Mouse (Mus musculus) cerebellum, adult 9-10 months (tissue): Measurements from ENCODE around the gene Sh3glb2.

Experiments
- DNase-seq: peaks from one replicate; pipeline ENCODE4 v3.0.0; 2022

Gene Sh3glb2

DNA sequence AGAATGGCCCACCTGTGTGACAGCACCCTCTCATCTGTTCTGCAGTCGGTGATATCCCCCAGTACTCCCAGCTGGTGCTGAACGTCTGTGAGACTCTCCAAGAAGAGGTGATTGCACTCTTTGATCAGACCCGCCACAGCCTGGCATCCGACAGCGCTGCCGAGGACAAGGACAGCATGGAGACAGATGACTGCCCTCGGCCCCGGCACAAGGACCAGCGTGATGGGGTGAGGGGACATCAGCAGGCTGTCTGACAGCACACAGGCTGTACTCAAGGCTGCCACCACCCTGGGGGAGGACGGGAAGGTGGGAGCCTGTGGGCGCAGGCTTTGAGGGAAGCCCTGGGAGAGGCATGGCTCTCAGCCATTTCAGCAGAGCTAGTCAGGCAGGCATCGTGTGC lies 22.0 kb downstream of the Sh3glb2 start:
- DNase-seq: peak; percentile 39

DNA sequence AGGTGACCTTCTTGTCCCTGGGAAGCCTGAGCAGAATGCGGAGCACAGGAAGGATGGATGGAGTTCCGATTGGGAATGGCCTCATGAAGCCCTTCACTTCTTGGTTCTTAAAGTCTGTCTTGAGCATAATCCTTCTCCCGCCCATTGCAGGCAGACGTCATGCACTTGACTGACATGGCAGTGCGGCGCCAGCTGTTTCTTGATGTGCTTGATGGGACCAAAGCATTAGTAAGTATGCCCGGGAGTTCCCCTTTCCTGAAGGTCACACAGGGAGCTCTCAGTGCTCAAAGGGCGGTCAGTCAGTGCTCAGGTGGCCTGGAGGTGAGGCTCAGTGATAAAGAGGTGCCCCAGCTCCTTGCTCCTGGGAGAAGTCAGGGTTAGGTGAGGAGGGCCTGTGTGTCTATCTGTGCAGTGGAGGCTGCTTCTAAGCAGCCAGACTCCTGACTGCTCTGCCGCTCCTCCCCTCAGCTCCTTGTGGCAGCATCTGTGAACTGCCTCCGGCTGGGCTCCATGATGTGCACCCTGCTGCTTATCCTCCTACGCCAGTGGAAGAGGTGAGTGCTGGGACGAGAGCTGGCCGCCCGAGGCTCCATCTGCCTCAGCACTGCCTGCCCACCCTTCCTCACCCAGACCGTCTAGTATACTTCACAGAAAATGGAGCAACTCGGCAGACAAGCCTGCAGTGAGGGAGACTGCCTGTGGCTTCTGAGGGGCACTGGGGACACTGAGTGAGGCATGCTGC lies 22.8 kb downstream of the Sh3glb2 start:
- DNase-seq: peak; percentile 53

DNA sequence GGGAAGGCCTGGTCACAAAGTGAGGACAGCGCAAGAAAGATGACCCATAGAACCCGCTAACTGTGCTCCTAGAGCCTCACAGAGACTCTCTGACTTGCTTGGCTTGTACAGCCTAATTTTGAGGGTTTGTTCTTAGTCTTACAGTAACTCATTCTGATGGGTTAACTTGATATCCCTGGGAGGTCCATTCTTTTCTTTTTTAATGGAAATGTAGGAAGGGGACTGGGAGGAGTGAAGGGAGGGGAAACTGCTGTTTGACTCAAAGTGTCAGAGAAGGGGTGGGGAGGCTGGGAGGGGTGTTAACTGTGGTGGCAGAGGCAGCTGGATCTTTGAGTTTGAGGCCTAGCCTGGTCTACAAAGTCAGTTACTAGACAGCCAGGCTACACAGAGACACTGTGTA lies 23.8 kb downstream of the Sh3glb2 start:
- no peak for DNase-seq

DNA sequence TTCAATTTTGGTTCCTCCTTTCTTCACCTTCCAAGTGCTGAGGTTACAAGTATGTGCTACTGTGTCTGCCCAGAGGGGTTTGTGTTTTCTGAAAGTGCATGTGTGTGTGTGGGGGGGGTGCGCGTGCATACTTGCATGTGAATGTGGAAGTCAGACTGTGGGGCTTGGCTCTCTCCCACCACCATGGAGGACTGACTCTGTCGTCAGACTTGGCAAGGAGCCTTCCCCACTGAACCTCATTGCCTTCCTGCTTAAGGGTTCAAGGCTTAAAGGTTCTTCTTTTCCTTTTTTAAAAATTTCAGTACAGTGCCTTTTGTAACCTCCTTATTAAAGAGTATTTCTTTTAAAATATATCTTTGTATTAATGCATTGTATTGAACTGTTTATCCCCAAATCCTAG lies 30.3 kb downstream of the Sh3glb2 start:
- peak; percentile 20 for DNase-seq

DNA sequence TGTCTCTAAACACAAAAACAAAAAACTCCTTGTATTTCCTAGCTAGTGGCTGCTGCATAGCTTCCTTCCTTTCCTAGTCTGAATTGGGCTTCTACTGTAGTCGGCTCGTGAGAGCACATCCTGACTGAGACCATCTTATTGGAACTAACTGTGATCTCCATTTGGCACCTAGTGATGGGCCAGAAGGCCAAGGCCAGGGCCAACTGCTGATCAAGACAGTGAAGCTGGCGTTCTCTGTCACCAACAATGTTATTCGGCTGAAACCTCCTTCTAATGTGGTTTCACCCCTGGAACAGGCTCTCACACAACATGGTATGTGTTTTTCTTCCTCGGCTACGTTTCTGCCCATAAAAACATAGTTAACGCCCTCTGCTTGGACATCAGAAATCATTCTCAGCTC lies 31.9 kb downstream of the Sh3glb2 start:
- peak; percentile 66 for DNase-seq

DNA sequence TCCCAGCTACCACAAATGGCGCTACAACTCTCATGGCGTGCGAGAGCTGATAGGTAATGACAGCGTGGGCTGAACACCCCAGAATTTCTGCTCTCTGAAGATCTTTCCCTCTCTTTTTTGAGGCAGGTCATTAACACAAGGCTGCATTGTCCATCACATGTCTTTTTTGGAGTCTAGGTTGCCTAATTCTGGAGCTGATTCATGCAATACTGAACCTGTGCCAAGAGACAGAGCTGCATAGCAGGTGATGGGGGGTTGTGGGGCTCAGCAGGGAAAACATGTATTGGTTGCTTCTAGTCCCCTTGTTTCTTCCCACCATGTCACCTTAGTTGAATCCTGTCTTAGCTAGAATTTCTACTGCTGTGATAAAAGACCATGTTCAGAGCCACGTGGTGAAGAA lies 33.8 kb downstream of the Sh3glb2 start:
- DNase-seq: peak; percentile 12

DNA sequence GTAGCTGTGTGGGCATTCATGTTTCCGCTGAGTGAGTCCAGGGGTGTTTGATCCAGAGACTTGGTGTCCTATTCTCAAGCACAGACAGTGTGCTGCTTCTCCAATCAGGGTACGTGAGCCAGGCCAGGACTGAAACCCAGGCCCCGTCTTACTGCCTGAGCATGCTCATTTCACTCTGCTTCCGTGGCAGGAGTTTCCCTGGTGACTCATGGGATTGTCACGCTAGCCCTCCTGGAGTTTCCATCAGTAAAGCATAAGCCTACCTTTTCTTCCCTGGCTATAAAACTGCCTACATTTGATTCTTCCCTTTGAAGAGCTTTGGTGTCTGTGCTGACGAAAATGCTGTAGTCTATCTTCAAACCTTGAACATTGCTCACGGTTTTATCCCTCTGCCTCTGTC lies 36.0 kb downstream of the Sh3glb2 start:
- no peak for DNase-seq

DNA sequence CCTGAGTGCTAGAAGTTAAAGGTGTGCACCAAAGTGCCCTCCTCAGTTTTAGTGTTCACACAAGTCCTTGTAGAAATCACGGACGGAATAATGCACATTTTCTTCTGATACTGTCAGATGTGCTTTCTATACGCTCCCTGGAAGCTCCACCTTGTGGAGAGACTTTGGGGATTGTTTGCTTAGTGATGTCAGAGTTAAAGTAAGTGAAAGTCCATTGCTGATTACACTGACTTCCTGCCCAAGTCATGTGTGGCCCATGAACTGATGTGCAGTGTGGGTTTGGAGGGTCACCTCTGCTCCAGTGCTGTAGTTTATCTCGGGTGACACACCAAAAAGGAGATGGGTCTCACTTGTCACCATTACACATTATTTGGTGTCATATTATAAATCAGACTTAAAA lies 39.9 kb downstream of the Sh3glb2 start:
- DNase-seq: no peak

DNA sequence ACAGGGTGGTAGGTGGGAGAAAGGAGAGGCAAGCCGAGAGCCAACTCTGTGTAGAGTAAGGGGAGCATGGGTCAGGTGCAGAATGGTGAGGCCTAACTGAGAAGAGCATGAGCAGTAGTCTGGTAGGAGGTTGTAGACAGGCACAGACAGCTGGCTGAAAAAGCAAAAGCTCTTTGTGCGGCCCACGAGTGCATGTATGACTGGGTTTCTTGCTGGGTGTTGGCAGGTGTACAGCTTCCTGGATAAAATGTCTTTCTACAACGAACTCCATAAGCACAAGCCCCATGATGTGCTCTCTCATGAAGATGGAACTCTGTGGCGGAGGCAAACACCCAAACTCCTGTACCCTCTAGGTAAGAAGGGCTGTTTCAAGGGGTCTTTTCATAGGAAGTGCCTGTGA lies 42.2 kb downstream of the Sh3glb2 start:
- no peak for DNase-seq

DNA sequence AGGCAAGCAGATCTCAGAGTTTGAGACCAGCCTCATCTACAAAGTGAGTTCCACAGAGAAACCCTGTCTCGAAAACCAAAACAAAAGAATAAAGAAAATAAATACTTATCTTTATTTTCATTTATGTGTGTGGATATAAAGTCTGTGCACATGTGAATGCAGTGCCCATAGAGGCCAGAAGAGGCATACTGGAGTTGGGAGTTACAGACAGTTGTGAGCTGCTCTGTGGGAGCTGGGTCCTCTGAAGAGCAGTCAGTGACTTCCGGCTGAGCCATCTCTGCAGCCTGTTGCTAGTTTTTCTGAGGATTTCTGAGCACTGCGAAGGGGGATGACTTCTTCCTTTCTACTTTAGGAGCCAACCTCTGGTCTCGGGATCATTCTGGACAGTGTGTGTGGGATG lies 43.0 kb downstream of the Sh3glb2 start:
- DNase-seq: no peak

DNA sequence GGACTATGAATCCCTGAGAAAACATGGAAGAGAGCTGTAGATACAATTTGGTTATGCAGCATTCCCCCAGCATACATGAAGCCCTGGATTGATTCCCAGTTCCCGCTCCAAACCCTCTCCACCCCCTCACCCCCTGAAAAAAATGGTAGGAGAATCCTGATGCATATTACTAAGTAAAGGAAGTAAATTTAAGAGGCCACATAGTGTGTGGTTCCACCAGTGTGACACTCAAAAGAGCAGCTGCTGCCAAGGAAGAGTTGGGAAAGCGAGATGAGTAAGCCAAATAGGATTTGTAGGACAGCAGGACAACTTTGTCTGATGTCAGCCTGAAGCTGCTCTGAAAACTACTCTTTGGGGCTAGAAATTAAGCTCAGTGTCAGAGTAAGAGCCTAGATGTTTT lies 47.7 kb downstream of the Sh3glb2 start:
- DNase-seq: no peak

DNA sequence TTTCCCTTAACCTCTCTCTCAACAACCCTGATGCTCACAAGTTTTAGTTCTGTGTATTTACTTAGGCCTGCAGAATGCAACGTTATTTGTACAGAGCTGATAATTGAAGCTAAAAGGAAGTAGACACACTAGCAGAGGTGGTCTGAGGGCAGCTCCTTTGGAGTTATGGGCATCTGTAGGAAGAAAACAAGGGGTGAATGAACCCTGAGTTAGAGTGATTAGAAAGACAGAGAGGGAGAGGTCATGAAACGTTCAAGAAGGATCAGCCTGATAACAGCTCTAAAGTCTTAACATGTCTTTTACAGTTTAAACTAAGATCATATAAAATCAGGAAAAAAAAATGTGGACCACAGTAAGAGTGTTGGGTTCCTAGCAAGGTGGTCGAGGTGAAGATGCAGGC lies 49.8 kb downstream of the Sh3glb2 start:
- DNase-seq: no peak

DNA sequence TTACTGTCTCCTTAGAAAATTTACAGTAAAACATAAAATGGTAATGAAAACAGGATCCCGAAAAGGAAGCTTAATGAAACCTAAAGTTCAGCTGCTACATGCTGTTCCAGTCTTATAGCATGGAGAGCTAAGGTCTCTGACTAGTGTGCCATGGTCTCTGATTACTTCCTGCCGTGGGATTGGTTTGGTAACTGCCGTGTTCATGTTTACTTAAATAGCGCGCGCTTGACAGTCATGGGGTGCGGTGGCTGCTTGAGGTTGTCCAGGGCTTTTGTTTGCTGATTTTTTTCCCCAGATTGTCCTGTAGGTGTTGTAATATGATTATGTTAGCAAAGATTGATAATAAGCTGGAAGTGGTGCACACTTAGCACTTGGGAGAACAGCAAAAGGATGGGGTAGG lies 53.0 kb downstream of the Sh3glb2 start:
- DNase-seq: no peak

DNA sequence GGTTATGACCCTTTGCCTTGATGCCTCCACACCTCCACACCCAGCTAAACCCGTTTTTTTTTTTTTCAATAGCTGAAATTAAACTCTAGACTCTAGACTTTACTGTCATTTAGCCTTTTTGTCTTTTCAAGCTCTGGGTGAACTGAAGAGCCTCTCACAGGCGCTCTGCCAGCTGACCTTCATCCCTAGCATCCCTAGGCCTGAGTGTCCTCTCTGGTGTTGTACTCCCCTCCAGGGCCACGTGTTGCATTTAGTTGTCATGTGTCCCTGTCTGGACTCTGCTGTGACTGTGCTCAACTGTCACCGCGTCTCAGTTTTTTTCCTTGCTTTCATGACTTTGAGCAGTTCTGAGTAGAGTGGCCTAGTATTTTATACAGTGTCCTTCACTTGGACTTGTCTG lies 59.2 kb downstream of the Sh3glb2 start:
- DNase-seq: no peak

DNA sequence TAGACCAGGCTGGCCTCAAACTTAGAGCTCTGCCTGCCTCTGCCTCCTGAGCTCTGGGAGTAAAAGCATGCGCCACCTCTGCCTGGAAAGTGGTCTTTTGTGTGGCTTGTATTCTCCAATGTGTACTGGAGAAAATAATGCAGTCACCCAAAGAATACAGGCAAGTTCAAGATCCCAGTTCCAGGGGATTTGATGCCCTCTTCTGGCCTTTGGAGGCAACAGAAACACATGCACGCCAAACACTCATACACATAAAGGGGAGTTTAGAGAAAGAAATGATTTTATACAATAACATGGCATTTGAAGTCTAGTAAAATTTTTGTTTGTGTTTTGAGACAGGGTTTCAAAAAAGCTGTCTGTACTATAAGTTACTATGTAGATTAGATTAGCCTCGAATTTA lies 59.6 kb downstream of the Sh3glb2 start:
- no peak for DNase-seq
